Mouse (Mus musculus) midbrain, embryonic 15.5 days (tissue): ENCODE data around the gene Gpr173. TPM values are rescaled to one million over a fixed set of nuclear protein-coding genes. Genes with fewer than 3 reads are reported as not detected.

ENCODE experiments used
- polyA plus RNA-seq: library from polyadenylated mRNA; unstranded; fragments of >200 nt; fragmentation: Nextera tagmentation; extraction: Ambion mirVana; gene quantifications from 2 replicates; pipeline ENCODE4 v1.2.1, GENCODE M21; 2015

Gpr173 gene
- polyA plus RNA-seq, 1 experiment from 2014 or later: 11.1 TPM

Other genes with a start within 250 kb of the Gpr173 start
- 4.8 and 6.3 TPM in 2 replicates for gene Iqsec2, start 224.4 kb downstream of the Gpr173 start, polyA plus RNA-seq
- 38.6 and 38.9 TPM in 2 replicates for gene Kdm5c, start 135.7 kb downstream of the Gpr173 start, polyA plus RNA-seq
- 33.3 and 38.9 TPM in 2 replicates for gene Kantr, start 41.2 kb downstream of the Gpr173 start, polyA plus RNA-seq
- gene Tspyl2, start 26.3 kb downstream of the Gpr173 start, polyA plus RNA-seq: 58.7 and 60.4 TPM in 2 replicates
- gene Cldn34a, start 194.6 kb upstream of the Gpr173 start, polyA plus RNA-seq: not detected in 2 replicates